Mouse (Mus musculus) forebrain, postnatal 0 days (tissue): ENCODE measurements around the gene Fyb. TPM values are rescaled to one million over a fixed set of nuclear protein-coding genes. Genes with fewer than 3 reads are reported as not detected.
A peak's percentile ranks its signal among the peaks of the same experiment; 100 is the strongest.

Experiments
- ATAC-seq: fragments of 200-750 bp; cut with Nextera tagmentation; 2 replicates; pipeline ENCODE4 v1.8.0; 2017; ENCODE audit warnings: mild to moderate bottlenecking, moderate library complexity
- DNase-seq: peaks from one replicate; pipeline ENCODE4 v3.0.0-alpha.2; 2015
- H3K27ac ChIP-seq: fragments of 300-500 bp; sonication (generic); 2 replicates; pipeline ENCODE4 v1.5.1; 2014; ENCODE audit warnings: low read depth, mild to moderate bottlenecking, antibody characterized with exemption, low read length, moderate library complexity, mixed read lengths
- H3K27me3 ChIP-seq: fragments of 300-500 bp; sonication (generic); 2 replicates; pipeline ENCODE4 v1.6.1; 2014; ENCODE audit warnings: mild to moderate bottlenecking, low read length, mixed read lengths; ENCODE audit not compliant: insufficient read depth
- H3K36me3 ChIP-seq: fragments of 300-500 bp; sonication (generic); 2 replicates; pipeline ENCODE4 v1.6.1; 2014; ENCODE audit warnings: mild to moderate bottlenecking, moderate library complexity; ENCODE audit not compliant: insufficient read depth
- H3K4me1 ChIP-seq: fragments of 300-500 bp; sonication (generic); 2 replicates; pipeline ENCODE4 v1.6.1; 2014; ENCODE audit warnings: antibody characterized with exemption; ENCODE audit not compliant: insufficient read depth
- H3K4me2 ChIP-seq: fragments of 300-500 bp; sonication (generic); 2 replicates; pipeline ENCODE4 v1.6.1; 2014; ENCODE audit warnings: low read depth, mild to moderate bottlenecking, moderate library complexity
- H3K4me3 ChIP-seq: fragments of 300-500 bp; sonication (generic); 2 replicates; pipeline ENCODE4 v1.5.1; 2014; ENCODE audit warnings: low read depth, low read length, mixed read lengths
- H3K9ac ChIP-seq: fragments of 300-500 bp; sonication (generic); 2 replicates; pipeline ENCODE4 v1.6.1; 2014; ENCODE audit warnings: mild to moderate bottlenecking
- H3K9me3 ChIP-seq: fragments of 300-500 bp; sonication (generic); 2 replicates; pipeline ENCODE4 v1.6.1; 2016; ENCODE audit warnings: low read length
- CTCF ChIP-seq: sonication (generic); IDR thresholded peaks from 2 replicates; pipeline ENCODE4 v1.5.1; 2016; ENCODE audit warnings: antibody characterized with exemption, control low read depth, low read depth
- WGBS: fragments of 180-500 bp; shearing (Covaris S2); extraction: QIAGEN DNeasy Blood & Tissue Kit; methylation state at CpG from one replicate; pipeline ENCODE4 v1.1.7; 2014; 5-methylcytosine and 5-hydroxymethylcytosine counted together
- polyA plus RNA-seq: library from polyadenylated mRNA; unstranded; fragments of >200 nt; fragmentation: Nextera tagmentation; extraction: Ambion mirVana; gene quantifications from 2 replicates; pipeline ENCODE4 v1.2.1, GENCODE M21; 2015
- total RNA-seq: library from RNA; depleted of rRNA; stranded (reverse); fragments of >200 nt; gene quantifications from 2 replicates; pipeline ENCODE4 v1.2.3, GENCODE M21; 2014

The Fyb gene
- total and polyA plus RNA-seq, 2 experiments from 2014 or later: 0.95 to 2.2 TPM

GRCm38 (mm10) chr15:6616382-6617149, 93.9 kb downstream of the Fyb start:
- no peaks in the 10 kb centered on the region for H3K9me3 ChIP-seq
- H3K4me2 ChIP-seq: no peak overlapping the region
- WGBS: 66% methylated on average over 5 of the region's 5 CpGs
- no peak overlapping the region for H3K9ac ChIP-seq
- DNase-seq (no peak), ATAC-seq (no peak)
- no peaks in the 10 kb centered on the region for H3K36me3 ChIP-seq
- H3K4me1 ChIP-seq: no peaks in the 10 kb centered on the region
- no peak overlapping the region for H3K27ac ChIP-seq
- TF ChIP-seq CTCF: no peak
- H3K4me3 ChIP-seq: no peak overlapping the region
- H3K27me3 ChIP-seq: no peaks in the 10 kb centered on the region

GRCm38 (mm10) chr15:6619558-6620316, 97.1 kb downstream of the Fyb start:
- WGBS: 91% methylated on average over 12 of the region's 12 CpGs
- H3K4me1 ChIP-seq: peaks cover 2% of the 10 kb centered on the region; the same call in 1 of the 2 replicates
- H3K27ac ChIP-seq: no peak overlapping the region
- H3K4me3 ChIP-seq: no peak overlapping the region
- no peaks in the 10 kb centered on the region for H3K36me3 ChIP-seq
- DNase-seq (no peak), ATAC-seq (no peak)
- no peaks in the 10 kb centered on the region for H3K27me3 ChIP-seq
- H3K4me2 ChIP-seq: no peak overlapping the region
- no peaks in the 10 kb centered on the region for H3K9me3 ChIP-seq
- no peak for TF ChIP-seq CTCF
- H3K9ac ChIP-seq: no peak overlapping the region

GRCm38 (mm10) chr15:6622512-6622911, 99.9 kb downstream of the Fyb start:
- DNase-seq: peak; percentile 81
- Histone ChIP-seq H3K9ac (no peak overlapping the region), H3K9me3 (no peaks in the 10 kb centered on the region), H3K4me3 (no peak overlapping the region), H3K27me3 (no peaks in the 10 kb centered on the region), H3K36me3 (no peaks in the 10 kb centered on the region), H3K4me2 (no peak overlapping the region), H3K4me1 (peaks cover 10% of the 10 kb centered on the region), H3K27ac (no peak overlapping the region)
- 6% methylated on average over 5 of the region's 5 CpGs for WGBS
- peak; percentile 26; the same call in 1 of the 2 replicates for ATAC-seq
- peak; percentile 73 for TF ChIP-seq CTCF

- Histone ChIP-seq H3K4me1 (peaks cover 10% of the 10 kb centered on the region), H3K9ac (no peak overlapping the region), H3K36me3 (no peaks in the 10 kb centered on the region), H3K27ac (no peak overlapping the region), H3K4me2 (no peak overlapping the region), H3K4me3 (no peak overlapping the region), H3K27me3 (no peaks in the 10 kb centered on the region), H3K9me3 (no peaks in the 10 kb centered on the region)
- no peak for TF ChIP-seq CTCF
- DNase-seq: no peak
- WGBS: 90% methylated on average over 8 of the region's 8 CpGs
- ATAC-seq: no peak
Measured at GRCm38 (mm10) chr15:6623529-6624228, 101.0 kb downstream of the Fyb start.

- Histone ChIP-seq H3K4me2 (peak overlapping the region; percentile 52), H3K4me3 (peak overlapping the region; percentile 39), H3K9me3 (no peaks in the 10 kb centered on the region), H3K27me3 (no peaks in the 10 kb centered on the region), H3K36me3 (no peaks in the 10 kb centered on the region), H3K9ac (peak overlapping the region; percentile 49), H3K4me1 (peaks cover 10% of the 10 kb centered on the region), H3K27ac (peak overlapping the region; percentile 57; the same call in 1 of the 2 replicates)
- DNase-seq (peak; percentile 61), ATAC-seq (peak; percentile 83)
- no peak for TF ChIP-seq CTCF
- WGBS: 9% methylated on average over 18 of the region's 18 CpGs
Measured at GRCm38 (mm10) chr15:6624365-6625182, 101.9 kb downstream of the Fyb start.

GRCm38 (mm10) chr15:6625607-6626033, 103.0 kb downstream of the Fyb start:
- Histone ChIP-seq H3K27ac (no peak overlapping the region), H3K36me3 (no peaks in the 10 kb centered on the region), H3K4me1 (peaks cover 10% of the 10 kb centered on the region), H3K9ac (no peak overlapping the region), H3K9me3 (no peaks in the 10 kb centered on the region), H3K4me2 (peak overlapping the region; percentile 52), H3K4me3 (peak overlapping the region; percentile 11; the same call in 1 of the 2 replicates), H3K27me3 (no peaks in the 10 kb centered on the region)
- peak; percentile 66 for ATAC-seq
- 3% methylated on average over 6 of the region's 6 CpGs for WGBS
- TF ChIP-seq CTCF: peak; percentile 85
- DNase-seq: peak; percentile 84
